16 mouse cellular contexts compared by ENCODE assay signal in genomic region chr4:71034541-71034940, GRCm38 (mm10).
"Had no signal": no experiment of that assay in that cellular context is flagged by ENCODE, and none has a peak within 500 bp of the region (broad histone marks: within the 10 kb centered on the region; RNA-seq: fewer than 3 reads in every experiment).

No protein-coding gene starts in this region.

- H3K9ac ChIP-seq: limb, embryonic 12.5 days; liver, embryonic 14.5 days; midbrain, embryonic 13.5 days; neural tube, embryonic 15.5 days had no signal

- H3K4me1 ChIP-seq: limb, embryonic 12.5 days; midbrain, embryonic 13.5 days; neural tube, embryonic 15.5 days had no signal

- H3K36me3 ChIP-seq: limb, embryonic 12.5 days; midbrain, embryonic 13.5 days; neural tube, embryonic 15.5 days had no signal

- H3K27ac ChIP-seq: kidney, postnatal 0 days; layer of hippocampus, adult 2 months; limb, embryonic 12.5 days; liver, embryonic 14.5 days; midbrain, embryonic 13.5 days; neural tube, embryonic 15.5 days; stomach, postnatal 0 days had no signal

- DNase-seq: kidney, adult 11 months; kidney, adult 9 months; kidney, postnatal 36 days; liver; lung, adult 2 months; lung, postnatal 10 days; right cerebral cortex, adult 18-20 months; right cerebral cortex, postnatal 25 days; thymus, postnatal 14 days had no signal

- H3K4me2 ChIP-seq: limb, embryonic 12.5 days; midbrain, embryonic 13.5 days; neural tube, embryonic 15.5 days had no signal

- H3K27me3 ChIP-seq: limb, embryonic 12.5 days; midbrain, embryonic 13.5 days; neural tube, embryonic 15.5 days had no signal

- H3K9me3 ChIP-seq: limb, embryonic 12.5 days; midbrain, embryonic 13.5 days; neural tube, embryonic 15.5 days had no signal

- H3K4me3 ChIP-seq: layer of hippocampus, adult 2 months; limb, embryonic 12.5 days; midbrain, embryonic 13.5 days; neural tube, embryonic 15.5 days had no signal

- ATAC-seq: midbrain, embryonic 13.5 days had no signal
